Mouse (Mus musculus) megakaryocyte, embryonic 14.5 days (primary cell): ENCODE results near the gene Tmed2.

Experiments used
- FLI1 ChIP-seq: IDR thresholded peaks from 2 replicates; pipeline ENCODE4 v1.6.1; 2012; ENCODE audit warnings: low read length, inconsistent platforms, mixed read lengths
- GATA1 ChIP-seq: IDR thresholded peaks from 3 replicates; pipeline ENCODE4 v1.6.1; 2012; ENCODE audit warnings: mixed read lengths, low read length, inconsistent platforms, borderline replicate concordance

DNA sequence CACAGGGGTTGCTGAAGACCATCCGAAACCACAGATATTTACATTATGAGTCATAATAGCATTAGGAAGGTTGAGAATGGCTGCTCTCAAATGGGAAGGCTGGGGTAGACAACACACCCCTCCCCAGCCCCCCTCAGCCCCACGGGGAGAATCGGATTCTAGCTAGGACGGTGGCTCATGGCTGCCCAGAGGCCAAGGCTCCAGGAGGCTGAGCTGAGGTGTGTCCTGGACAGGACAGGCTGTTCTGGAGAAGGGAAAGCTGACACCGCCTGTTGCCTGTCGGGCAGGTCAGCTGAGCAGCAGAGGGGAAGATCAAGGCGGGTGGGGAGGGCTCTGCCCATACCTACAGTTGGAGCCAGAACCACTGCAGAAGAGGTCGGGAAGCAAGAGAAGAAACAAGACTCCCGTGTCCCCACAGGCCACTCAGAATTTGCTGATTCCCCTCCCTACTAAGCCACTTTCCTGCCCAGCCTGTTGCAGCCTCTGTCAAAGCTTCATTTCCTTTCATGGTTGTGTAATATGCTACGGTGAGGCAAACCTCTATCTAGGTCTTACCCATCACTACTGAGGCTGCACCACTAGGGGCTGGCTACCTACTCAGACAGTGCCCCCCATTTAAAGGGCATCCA is 33.6 kb upstream of the Tmed2 start:
- no peak for TF ChIP-seq FLI1
- TF ChIP-seq GATA1 = no peak
